Mouse (Mus musculus) CH12F3 (cell line): Measurements from ENCODE around the gene Atf6.

Experiments used
- in situ Hi-C: fragments of 300-500 bp; cut with MboI; formaldehyde crosslinking; loops from 2 replicates; pipeline ENCODE4 v1.14.3; 2020; ENCODE audit warnings: low sequenced_read_pairs

Atf6 gene

GRCm38 (mm10) chr1:170884390-170884789, 16.8 kb upstream of the Atf6 start:
- in situ Hi-C loops: no loop called here

GRCm38 (mm10) chr1:170882915-170883485, 15.4 kb upstream of the Atf6 start:
- in situ Hi-C loops: no loop called here

- in situ Hi-C loops: no loop called here
These were observed 9.3 kb upstream of the Atf6 start for GRCm38 (mm10) chr1:170876906-170877305.

GRCm38 (mm10) chr1:170875676-170876075, 8.1 kb upstream of the Atf6 start:
- in situ Hi-C loops: no loop called here

GRCm38 (mm10) chr1:170871961-170872360, 4.4 kb upstream of the Atf6 start:
- in situ Hi-C loops: no loop called here

- in situ Hi-C loops: no loop called here
These were observed 3.8 kb upstream of the Atf6 start for GRCm38 (mm10) chr1:170871402-170871801.

- in situ Hi-C loops: no loop called here
These were observed 1.3 kb upstream of the Atf6 start for GRCm38 (mm10) chr1:170868905-170869283.

- in situ Hi-C loops: no loop called here
These were observed 735 bp upstream of the Atf6 start for GRCm38 (mm10) chr1:170868107-170868904.

GRCm38 (mm10) chr1:170866992-170867690, 430 bp downstream of the Atf6 start:
- in situ Hi-C loops: no loop called here

GRCm38 (mm10) chr1:170865406-170865805, 2.2 kb downstream of the Atf6 start:
- in situ Hi-C loops: no loop called here

GRCm38 (mm10) chr1:170864754-170865153, 2.8 kb downstream of the Atf6 start:
- in situ Hi-C loops: no loop called here

GRCm38 (mm10) chr1:170864234-170864633, 3.3 kb downstream of the Atf6 start:
- in situ Hi-C loops: no loop called here

GRCm38 (mm10) chr1:170863033-170863432, 4.5 kb downstream of the Atf6 start:
- in situ Hi-C loops: no loop called here

GRCm38 (mm10) chr1:170862435-170862717, 5.2 kb downstream of the Atf6 start:
- in situ Hi-C loops: no loop called here

GRCm38 (mm10) chr1:170861671-170862434, 5.7 kb downstream of the Atf6 start:
- in situ Hi-C loops: no loop called here

GRCm38 (mm10) chr1:170858872-170859271, 8.7 kb downstream of the Atf6 start:
- in situ Hi-C loops: no loop called here

GRCm38 (mm10) chr1:170857369-170857768, 10.2 kb downstream of the Atf6 start:
- in situ Hi-C loops: no loop called here

GRCm38 (mm10) chr1:170855056-170855760, 12.4 kb downstream of the Atf6 start:
- in situ Hi-C loops: no loop called here

- in situ Hi-C loops: no loop called here
These were observed 14.0 kb downstream of the Atf6 start for GRCm38 (mm10) chr1:170853604-170854003.

- in situ Hi-C loops: no loop called here
These were observed 16.6 kb downstream of the Atf6 start for GRCm38 (mm10) chr1:170850637-170851624.
